Mouse (Mus musculus) forebrain, embryonic 16.5 days (tissue): ENCODE results near the gene Icam5. TPM values are rescaled to one million over a fixed set of nuclear protein-coding genes. Genes with fewer than 3 reads are reported as not detected.
"Not testable (repeated sequence)": the region's sequence is repeated elsewhere in the genome, so short reads cannot be mapped to it uniquely, and the experiment has no call there.

Experiments
- ATAC-seq: fragments of 200-750 bp; cut with Nextera tagmentation; 2 replicates; pipeline ENCODE4 v1.8.0; 2017; ENCODE audit warnings: mild to moderate bottlenecking, moderate library complexity
- H3K27ac ChIP-seq: fragments of 300-500 bp; sonication (generic); 2 replicates; pipeline ENCODE4 v1.5.1; 2014; ENCODE audit warnings: low read length, control low read depth
- H3K27me3 ChIP-seq: fragments of 300-500 bp; sonication (generic); replicated peaks from 2 replicates; pipeline ENCODE4 v1.6.1; 2014; ENCODE audit warnings: low read length; ENCODE audit not compliant: control insufficient read depth, insufficient read depth
- H3K36me3 ChIP-seq: fragments of 300-500 bp; sonication (generic); 2 replicates; pipeline ENCODE4 v1.6.1; 2014; ENCODE audit not compliant: control insufficient read depth, insufficient read depth
- H3K4me1 ChIP-seq: fragments of 300-500 bp; sonication (generic); replicated peaks from 2 replicates; pipeline ENCODE4 v1.6.1; 2014; ENCODE audit warnings: low read length; ENCODE audit not compliant: control insufficient read depth, insufficient read depth
- H3K4me2 ChIP-seq: fragments of 300-500 bp; sonication (generic); 2 replicates; pipeline ENCODE4 v1.6.1; 2014; ENCODE audit warnings: mild to moderate bottlenecking, low read length, control low read depth
- H3K4me3 ChIP-seq: fragments of 300-500 bp; sonication (generic); replicated peaks from 2 replicates; pipeline ENCODE4 v1.5.1; 2014; ENCODE audit warnings: mild to moderate bottlenecking, low read length, control low read depth
- H3K9ac ChIP-seq: fragments of 300-500 bp; sonication (generic); replicated peaks from 2 replicates; pipeline ENCODE4 v1.6.1; 2014; ENCODE audit warnings: low read depth, low read length, control low read depth
- H3K9me3 ChIP-seq: fragments of 300-500 bp; sonication (generic); 2 replicates; pipeline ENCODE4 v1.6.1; 2016; ENCODE audit warnings: low read length; ENCODE audit not compliant: control insufficient read depth
- WGBS: fragments of 180-500 bp; shearing (Covaris S2); extraction: QIAGEN DNeasy Blood & Tissue Kit; methylation state at CpG from one replicate; pipeline ENCODE4 v1.1.7; 2014; 5-methylcytosine and 5-hydroxymethylcytosine counted together
- polyA plus RNA-seq: library from polyadenylated mRNA; unstranded; fragments of >200 nt; fragmentation: Nextera tagmentation; extraction: Ambion mirVana; gene quantifications from 2 replicates; pipeline ENCODE4 v1.2.1, GENCODE M21; 2015

Icam5 gene
- polyA plus RNA-seq, 1 experiment from 2014 or later = 2.4 TPM

DNA sequence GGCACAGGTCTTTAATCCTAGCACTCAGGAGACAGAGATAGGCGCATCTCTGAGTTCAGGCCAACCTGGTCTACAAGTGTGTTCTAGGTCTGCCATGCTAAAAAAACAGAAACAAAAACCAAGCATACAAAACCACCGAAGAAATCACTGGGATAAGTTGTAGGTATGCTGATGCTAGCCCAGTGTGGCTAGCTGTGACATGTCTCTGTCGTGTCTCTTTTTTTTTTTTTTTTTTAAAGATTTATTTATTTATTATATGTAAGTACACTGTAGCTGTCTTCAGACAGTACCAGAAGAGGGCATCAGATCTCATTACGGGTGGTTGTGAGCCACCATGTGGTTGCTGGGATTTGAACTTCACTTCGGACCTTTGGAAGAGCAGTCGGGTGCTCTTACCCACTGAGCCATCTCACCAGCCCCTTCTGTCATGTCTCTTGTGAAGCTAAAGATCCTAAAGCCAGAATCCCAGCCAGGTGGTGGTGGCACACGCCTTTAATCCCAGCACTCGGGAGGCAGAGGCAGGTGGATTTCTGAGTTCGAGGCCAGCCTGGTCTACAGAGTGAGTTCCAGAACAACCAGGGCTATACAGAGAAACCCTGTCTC is 20.8 kb upstream of the Icam5 start:
- 75% methylated on average over 9 of the region's 9 CpGs for WGBS
- not testable (repeated sequence) for H3K4me3 ChIP-seq, H3K4me2 ChIP-seq, H3K27ac ChIP-seq, H3K4me1 ChIP-seq, ATAC-seq, H3K9me3 ChIP-seq, H3K9ac ChIP-seq
- Histone ChIP-seq H3K36me3 (peaks cover 16% of the 10 kb centered on the region), H3K27me3 (peaks cover 13% of the 10 kb centered on the region)

DNA sequence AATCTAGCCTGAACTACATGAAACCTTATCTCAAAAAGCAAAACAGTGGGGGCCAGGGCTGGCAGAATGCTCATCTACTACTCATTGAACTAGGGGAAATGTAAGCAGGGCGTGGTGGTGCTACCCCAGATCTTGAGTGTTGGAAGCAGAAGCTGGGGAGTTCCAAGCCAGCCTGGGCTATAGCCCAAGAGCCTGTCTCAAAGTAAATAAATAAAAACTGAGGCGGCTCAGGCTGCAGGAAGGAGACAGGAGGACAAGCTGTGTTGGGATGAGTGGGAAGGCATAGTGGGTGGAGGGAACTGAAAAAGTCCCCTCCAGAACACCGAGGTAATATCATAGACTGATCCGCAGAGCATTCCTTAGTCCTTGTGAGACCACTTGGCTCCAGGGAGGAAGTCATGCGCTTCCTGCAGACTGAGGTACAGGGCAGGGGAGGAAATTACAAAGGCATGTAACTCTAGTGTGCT is 20.0 kb upstream of the Icam5 start:
- no peak for ATAC-seq

DNA sequence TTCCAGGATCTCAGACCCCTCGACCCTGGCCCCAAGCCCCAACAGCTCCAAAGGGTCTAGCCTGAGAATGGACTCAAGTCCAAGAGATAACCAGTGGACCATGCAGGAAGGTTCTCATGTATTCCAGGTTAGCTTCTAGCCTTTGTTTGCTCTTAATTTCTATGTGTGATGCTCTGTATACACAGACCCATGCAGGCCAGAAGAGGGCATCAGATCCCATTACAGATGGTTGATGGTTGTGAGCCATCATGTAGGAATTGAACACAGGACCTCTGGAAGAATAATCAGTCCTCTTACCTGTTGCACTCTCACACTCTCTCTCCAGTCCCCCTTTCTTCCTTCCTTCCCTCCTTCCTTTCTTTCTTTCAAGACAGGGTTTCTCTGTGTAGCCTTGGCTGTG is 19.5 kb upstream of the Icam5 start:
- Histone ChIP-seq H3K9me3 (no peaks in the 10 kb centered on the region), H3K27me3 (peaks cover 22% of the 10 kb centered on the region)

More for the DNA sequence above, 20.0 kb upstream of the Icam5 start:
- H3K4me1 ChIP-seq = peaks cover 5% of the 10 kb centered on the region; the same call in 1 of the 2 replicates
- H3K9me3 ChIP-seq = no peaks in the 10 kb centered on the region
- no peak overlapping the region for H3K4me2 ChIP-seq
- H3K27ac ChIP-seq = no peak overlapping the region
- H3K4me3 ChIP-seq = no peak overlapping the region
- H3K36me3 ChIP-seq = peaks cover 11% of the 10 kb centered on the region
- H3K27me3 ChIP-seq = peaks cover 17% of the 10 kb centered on the region
- no peak overlapping the region for H3K9ac ChIP-seq
- 73% methylated on average over 5 of the region's 5 CpGs for WGBS

DNA sequence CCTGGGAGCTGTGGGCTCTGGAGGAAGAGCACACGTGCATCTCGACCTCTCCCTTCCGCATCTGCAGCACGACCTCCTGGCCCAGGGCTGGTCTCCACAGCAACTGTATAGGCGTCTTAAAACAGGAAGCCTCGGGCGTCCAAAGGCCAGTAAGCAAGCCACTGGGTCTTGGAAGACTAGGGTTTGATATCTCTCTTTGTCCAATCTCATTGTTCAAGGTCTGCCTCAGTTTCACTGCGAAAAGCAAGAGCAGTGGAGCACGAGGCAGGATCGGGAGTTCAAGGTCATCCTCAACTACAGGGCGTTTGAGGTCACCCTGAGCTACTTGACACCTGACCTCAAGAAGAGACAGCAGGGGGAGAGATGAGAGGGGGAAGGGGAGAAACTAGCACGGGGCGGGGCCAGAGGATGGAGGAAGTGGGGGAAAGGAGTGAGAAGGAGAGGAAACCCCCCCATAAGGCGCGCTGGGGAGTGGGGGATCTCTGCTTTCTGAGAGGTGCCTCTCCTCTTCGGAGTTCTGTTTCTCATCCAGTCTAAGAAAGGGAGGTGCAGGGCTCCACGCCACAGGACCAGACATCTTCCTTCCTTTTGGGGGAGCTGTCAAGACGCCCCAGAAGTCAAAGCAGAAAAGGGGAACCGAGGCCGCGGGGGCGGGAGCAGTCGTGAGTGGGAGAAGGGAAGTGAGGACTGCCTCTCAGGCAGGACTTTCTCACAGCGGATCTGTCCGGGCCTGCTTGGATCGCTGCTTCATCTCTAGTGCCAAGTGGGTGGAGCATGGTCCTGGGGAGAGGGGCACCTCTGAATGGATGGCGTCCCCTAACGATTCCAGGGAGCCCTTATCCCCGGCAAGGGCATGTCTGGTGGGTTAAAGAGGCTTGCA is 16.9 kb upstream of the Icam5 start:
- 5% methylated on average over 29 of the region's 29 CpGs for WGBS
- Histone ChIP-seq H3K36me3 (no peaks in the 10 kb centered on the region), H3K9ac (no peak overlapping the region), H3K4me2 (peak overlapping the region; percentile 33), H3K9me3 (no peaks in the 10 kb centered on the region), H3K4me3 (no peak overlapping the region; the same call in 1 of the 2 replicates), H3K4me1 (peaks cover 5% of the 10 kb centered on the region; the same call in 1 of the 2 replicates), H3K27ac (no peak overlapping the region), H3K27me3 (peaks cover 32% of the 10 kb centered on the region)
- no peak for ATAC-seq

More for the DNA sequence above, 19.5 kb upstream of the Icam5 start:
- H3K4me1 ChIP-seq = peaks cover 5% of the 10 kb centered on the region; the same call in 1 of the 2 replicates
- WGBS = 57% methylated on average over 1 of the region's 1 CpGs
- H3K9ac ChIP-seq = no peak overlapping the region
- H3K4me2 ChIP-seq = no peak overlapping the region
- H3K27ac ChIP-seq = no peak overlapping the region
- peaks cover 9% of the 10 kb centered on the region for H3K36me3 ChIP-seq
- no peak for ATAC-seq
- H3K4me3 ChIP-seq = no peak overlapping the region

DNA sequence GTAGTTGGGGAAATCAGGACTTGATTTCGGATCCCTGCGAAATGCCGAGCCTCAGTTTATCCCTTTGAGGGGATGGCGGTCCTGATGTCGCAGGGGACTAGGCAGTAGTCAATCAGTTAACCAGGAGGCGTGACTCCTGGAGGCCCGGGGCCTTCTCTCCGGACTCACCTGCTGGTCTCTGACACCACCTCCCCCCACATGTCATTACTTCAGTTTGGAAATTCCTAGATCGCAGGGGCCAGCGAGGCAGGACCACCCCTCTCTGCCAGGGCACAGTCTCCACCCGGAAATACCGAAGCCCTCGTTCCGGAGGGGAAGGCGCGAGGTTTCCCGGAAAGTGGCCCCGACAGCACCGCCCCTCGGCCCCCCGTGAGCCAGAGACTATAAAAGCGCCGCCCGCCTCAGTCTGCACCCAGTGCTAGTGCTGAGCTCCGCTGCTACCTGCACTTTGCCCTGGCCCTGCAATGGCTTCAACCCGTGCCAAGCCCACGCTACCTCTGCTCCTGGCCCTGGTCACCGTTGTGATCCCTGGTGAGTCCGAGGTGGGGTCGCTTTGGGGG is 16.2 kb upstream of the Icam5 start, which contains the start of gene Icam1:
Gene Icam1, plus strand, starts transcription at position 415 of the 560 bp plus-strand sequence.
- Histone ChIP-seq H3K27ac (no peak within 1 kb of the TSS), H3K27me3 (peaks cover 32% of the 10 kb centered on the region), H3K36me3 (no peaks in the 10 kb centered on the region), H3K9me3 (no peaks in the 10 kb centered on the region), H3K4me3 (peak within 1 kb of the TSS; percentile 19), H3K4me1 (peaks cover 5% of the 10 kb centered on the region; the same call in 1 of the 2 replicates), H3K9ac (no peak within 1 kb of the TSS), H3K4me2 (peak within 1 kb of the TSS; percentile 33)
- WGBS = under 1% methylated on average over 30 of the region's 30 CpGs
- ATAC-seq = no peak

DNA sequence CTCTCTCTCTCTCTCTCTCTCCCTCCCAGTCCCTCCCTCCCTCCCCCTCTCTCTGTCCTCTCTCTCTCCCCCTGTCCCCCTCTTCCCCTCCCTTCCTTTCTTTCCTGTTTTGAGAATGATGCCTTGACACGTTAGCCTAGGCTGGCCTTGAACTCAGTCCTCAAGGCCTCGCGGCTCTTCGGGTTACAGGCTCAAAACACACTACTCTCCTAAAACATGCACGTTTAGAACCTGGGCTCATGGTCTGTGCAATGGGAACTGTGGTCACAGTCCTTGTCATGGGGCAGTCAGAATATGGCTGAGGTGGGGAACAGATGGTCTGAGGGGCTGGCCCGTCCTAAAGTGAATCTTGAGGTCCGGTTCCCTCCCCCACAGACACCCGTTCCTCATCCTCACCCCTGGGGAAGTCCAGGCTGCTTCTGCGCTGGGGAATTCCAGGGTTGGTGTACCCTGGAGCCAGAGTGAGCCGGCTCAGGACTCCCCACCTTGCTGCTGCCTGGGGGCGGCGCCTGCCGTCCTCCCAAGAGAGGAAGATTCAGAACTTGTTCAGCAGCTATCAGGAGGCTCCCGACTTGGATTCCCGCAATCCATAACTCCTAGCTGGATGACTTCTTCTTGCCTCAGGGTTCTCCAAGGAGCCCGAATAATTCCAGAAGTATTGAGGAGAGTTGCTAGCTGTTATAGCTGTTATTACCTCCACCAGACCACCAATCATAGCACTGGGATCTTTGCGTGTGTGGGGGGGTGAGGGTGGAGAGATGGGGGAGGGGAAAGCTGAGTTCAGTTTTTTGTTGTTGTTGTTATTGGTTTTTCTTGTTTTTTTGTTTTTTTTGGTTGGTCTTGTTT is 15.3 kb upstream of the Icam5 start:
- H3K27ac ChIP-seq = no peak overlapping the region
- no peak overlapping the region for H3K4me3 ChIP-seq
- H3K4me1 ChIP-seq = peaks cover 5% of the 10 kb centered on the region; the same call in 1 of the 2 replicates
- no peak overlapping the region for H3K4me2 ChIP-seq
- H3K36me3 ChIP-seq = no peaks in the 10 kb centered on the region
- H3K27me3 ChIP-seq = peaks cover 35% of the 10 kb centered on the region
- 8% methylated on average over 17 of the region's 17 CpGs for WGBS
- no peaks in the 10 kb centered on the region for H3K9me3 ChIP-seq
- no peak for ATAC-seq
- no peak overlapping the region for H3K9ac ChIP-seq

DNA sequence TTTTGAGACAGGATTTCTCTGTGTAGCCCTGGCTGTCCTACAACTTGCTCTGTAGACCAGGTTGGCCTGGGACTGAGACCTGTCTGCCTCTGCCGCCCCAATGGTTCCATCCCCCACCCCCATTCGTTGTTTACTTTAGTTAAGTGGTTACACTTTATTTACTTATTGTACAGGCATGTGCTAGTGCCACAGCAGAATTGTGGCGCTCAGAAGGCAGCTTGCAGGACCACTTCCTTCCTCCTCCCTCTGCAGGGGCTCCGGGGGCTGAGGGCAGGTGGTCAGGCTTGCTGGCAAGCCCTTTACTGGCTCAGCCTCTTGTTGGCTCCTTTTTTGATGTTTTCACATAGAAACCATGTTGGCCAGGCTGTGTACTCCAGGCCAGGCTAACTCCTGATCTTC is 14.7 kb upstream of the Icam5 start:
- no peaks in the 10 kb centered on the region for H3K9me3 ChIP-seq
- no peak for ATAC-seq
- H3K9ac ChIP-seq = no peak overlapping the region
- no peak overlapping the region for H3K27ac ChIP-seq
- WGBS = 43% methylated on average over 4 of the region's 4 CpGs
- H3K36me3 ChIP-seq = no peaks in the 10 kb centered on the region
- H3K27me3 ChIP-seq = peaks cover 35% of the 10 kb centered on the region
- H3K4me2 ChIP-seq = no peak overlapping the region
- no peak overlapping the region for H3K4me3 ChIP-seq
- H3K4me1 ChIP-seq = peaks cover 5% of the 10 kb centered on the region; the same call in 1 of the 2 replicates

DNA sequence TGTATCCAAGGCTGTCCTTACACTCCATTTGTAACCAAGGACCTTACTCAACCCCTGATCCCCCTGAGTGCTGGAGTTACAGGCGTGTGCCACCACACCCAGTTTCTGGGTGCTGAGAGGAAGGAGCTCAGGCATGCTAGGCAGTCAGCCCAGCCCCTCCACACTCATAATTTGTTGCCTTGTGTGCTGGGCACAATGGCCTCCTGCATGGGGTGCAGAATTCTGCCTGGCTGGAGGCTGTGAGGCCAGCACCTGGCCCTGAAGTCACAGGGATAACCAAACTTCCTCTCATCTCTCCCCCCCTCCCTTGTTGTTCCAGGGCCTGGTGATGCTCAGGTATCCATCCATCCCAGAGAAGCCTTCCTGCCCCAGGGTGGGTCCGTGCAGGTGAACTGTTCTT is 13.3 kb upstream of the Icam5 start:
- no peak for ATAC-seq
- H3K4me3 ChIP-seq = no peak overlapping the region
- H3K9ac ChIP-seq = no peak overlapping the region
- no peaks in the 10 kb centered on the region for H3K9me3 ChIP-seq
- H3K4me1 ChIP-seq = peaks cover 5% of the 10 kb centered on the region; the same call in 1 of the 2 replicates
- H3K27me3 ChIP-seq = peaks cover 35% of the 10 kb centered on the region
- WGBS = 71% methylated on average over 2 of the region's 2 CpGs
- no peaks in the 10 kb centered on the region for H3K36me3 ChIP-seq
- no peak overlapping the region for H3K27ac ChIP-seq
- H3K4me2 ChIP-seq = no peak overlapping the region
